Mouse (Mus musculus): Measurements from ENCODE around the gene Batf3. TPM values are rescaled to one million over a fixed set of nuclear protein-coding genes. Genes with fewer than 3 reads are reported as not detected.
A peak's percentile ranks its signal among the peaks of the same experiment; 100 is the strongest.

Gene Batf3
- polyA plus RNA-seq, 1 experiment from 2014 or later = 6.1 TPM

GRCm38 (mm10) chr1:191083230-191083629, 14.4 kb upstream of the Batf3 start:
- no peak overlapping the region for H3K9ac ChIP-seq (ENCODE audit: low read depth, low read length)
- ATAC-seq (ENCODE audit: low read depth) (no peak), DNase-seq (ENCODE audit: low spot score) (no peak)
- no peaks in the 10 kb centered on the region for H3K4me1 ChIP-seq (ENCODE audit: control insufficient read depth, insufficient read depth, low read length)
- no peak overlapping the region for H3K27ac ChIP-seq (replicated peaks; ENCODE audit: low read depth, low read length)
- no peak overlapping the region for H3K4me2 ChIP-seq (ENCODE audit: low read depth, low read length)
- H3K4me3 ChIP-seq (ENCODE audit: low read depth, low read length) = no peak overlapping the region
- no peaks in the 10 kb centered on the region for H3K9me3 ChIP-seq (ENCODE audit: control insufficient read depth, low read length)
- H3K27me3 ChIP-seq (replicated peaks; ENCODE audit: control insufficient read depth, insufficient read depth, low read length) = no peaks in the 10 kb centered on the region
- whole genome bisulfite sequencing = 94% methylated on average over 8 of the region's 8 CpGs
- peaks cover 47% of the 10 kb centered on the region for H3K36me3 ChIP-seq (ENCODE audit: control insufficient read depth, insufficient read depth, low read length)

GRCm38 (mm10) chr1:191084951-191085559, 12.6 kb upstream of the Batf3 start:
- DNase-seq (ENCODE audit: low spot score) = no peak
- Histone ChIP-seq H3K4me3 (ENCODE audit: low read depth, low read length) (no peak overlapping the region), H3K4me2 (ENCODE audit: low read depth, low read length) (no peak overlapping the region), H3K9ac (ENCODE audit: low read depth, low read length) (no peak overlapping the region), H3K36me3 (ENCODE audit: control insufficient read depth, insufficient read depth, low read length) (peaks cover 32% of the 10 kb centered on the region), H3K4me1 (ENCODE audit: control insufficient read depth, insufficient read depth, low read length) (no peaks in the 10 kb centered on the region), H3K9me3 (ENCODE audit: control insufficient read depth, low read length) (no peaks in the 10 kb centered on the region), H3K27me3 (replicated peaks; ENCODE audit: control insufficient read depth, insufficient read depth, low read length) (no peaks in the 10 kb centered on the region), H3K27ac (replicated peaks; ENCODE audit: low read depth, low read length) (no peak overlapping the region)
- 0 out of 2 replicates have a peak, but pooled peaks have one; percentile 41 for ATAC-seq (ENCODE audit: low read depth)
- 74% methylated on average over 5 of the region's 5 CpGs for WGBS

DNA sequence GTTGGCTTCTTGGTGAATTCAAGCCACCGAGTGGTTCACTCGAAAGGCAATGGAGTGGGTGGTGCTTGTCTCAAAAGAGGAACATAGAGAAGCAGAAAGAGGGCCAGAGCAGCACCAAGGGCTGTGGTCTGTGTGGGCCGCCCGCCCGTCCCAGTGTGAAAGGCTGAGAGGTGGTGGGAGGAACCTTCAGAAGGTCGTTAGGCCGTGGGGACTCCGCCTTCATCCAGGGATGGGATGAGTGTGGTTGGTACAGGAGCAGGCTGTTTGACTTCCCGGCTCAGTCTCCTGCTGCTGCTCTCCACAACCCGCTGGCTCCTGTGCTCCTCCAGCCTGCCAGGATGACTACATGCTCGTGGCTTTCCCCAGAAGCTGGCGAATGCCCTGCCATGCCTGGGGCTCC, 12.1 kb upstream of the Batf3 start:
- no peaks in the 10 kb centered on the region for H3K27me3 ChIP-seq (replicated peaks; ENCODE audit: control insufficient read depth, insufficient read depth, low read length)
- no peak overlapping the region for H3K4me3 ChIP-seq (ENCODE audit: low read depth, low read length)
- H3K9ac ChIP-seq (ENCODE audit: low read depth, low read length) = no peak overlapping the region
- DNase-seq (ENCODE audit: low spot score) (no peak), ATAC-seq (ENCODE audit: low read depth) (no peak)
- H3K27ac ChIP-seq (replicated peaks; ENCODE audit: low read depth, low read length) = no peak overlapping the region
- H3K36me3 ChIP-seq (ENCODE audit: control insufficient read depth, insufficient read depth, low read length) = peaks cover 27% of the 10 kb centered on the region
- WGBS = 83% methylated on average over 12 of the region's 12 CpGs
- H3K4me1 ChIP-seq (ENCODE audit: control insufficient read depth, insufficient read depth, low read length) = no peaks in the 10 kb centered on the region
- no peaks in the 10 kb centered on the region for H3K9me3 ChIP-seq (ENCODE audit: control insufficient read depth, low read length)
- H3K4me2 ChIP-seq (ENCODE audit: low read depth, low read length) = no peak overlapping the region

DNA sequence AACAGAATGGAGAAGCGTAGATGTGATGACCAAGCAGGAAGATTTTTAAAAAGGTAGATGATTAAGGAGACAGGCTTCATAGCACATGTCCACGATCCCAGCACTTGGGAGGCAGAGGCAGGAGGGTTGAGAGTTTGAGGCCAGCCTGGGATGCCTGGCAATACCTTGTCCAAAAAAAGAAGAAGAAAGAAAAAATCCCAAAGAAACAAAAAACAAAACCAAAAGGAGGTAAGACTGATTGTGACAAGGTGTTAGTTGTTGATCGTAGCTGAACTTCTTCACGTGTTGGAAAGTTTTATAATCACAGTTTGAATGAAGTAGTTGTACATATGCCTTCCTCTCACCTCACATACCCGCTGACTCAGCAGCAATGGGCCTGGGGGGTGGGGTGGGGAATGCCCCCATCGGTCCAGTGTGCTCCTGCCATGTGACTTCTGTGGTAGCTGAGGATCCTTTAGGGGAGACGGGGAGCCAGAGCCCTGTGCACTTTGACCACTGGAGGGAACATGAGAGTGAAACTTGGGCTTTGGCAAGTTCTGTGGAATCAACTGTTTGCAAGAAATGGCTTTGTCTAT, 11.3 kb upstream of the Batf3 start:
- ATAC-seq (ENCODE audit: low read depth) (no peak), DNase-seq (ENCODE audit: low spot score) (no peak)
- H3K9ac ChIP-seq (ENCODE audit: low read depth, low read length) = no peak overlapping the region

DNA sequence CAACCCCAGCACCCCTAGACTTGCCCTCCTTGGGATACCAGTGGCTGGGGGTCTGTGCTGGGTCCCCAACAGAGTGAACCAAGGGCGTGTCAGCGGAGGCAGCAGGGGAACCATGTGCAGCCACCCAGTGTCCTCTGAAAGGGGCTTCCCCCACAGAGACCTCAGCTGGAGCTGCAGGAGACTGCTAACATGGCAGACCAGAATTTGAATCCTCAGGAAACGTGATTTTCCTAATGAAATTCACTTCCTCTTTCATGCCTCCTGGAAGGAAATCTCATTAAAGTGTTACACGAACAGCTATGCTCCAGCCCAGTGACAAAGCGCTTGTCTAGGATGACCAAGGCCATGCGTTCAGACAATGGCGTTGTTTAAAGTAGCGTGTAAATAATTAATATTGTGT, 10.7 kb upstream of the Batf3 start:
- ATAC-seq (ENCODE audit: low read depth) = no peak
- no peak for DNase-seq (ENCODE audit: low spot score)
- Histone ChIP-seq H3K27ac (replicated peaks; ENCODE audit: low read depth, low read length) (no peak overlapping the region), H3K27me3 (replicated peaks; ENCODE audit: control insufficient read depth, insufficient read depth, low read length) (no peaks in the 10 kb centered on the region), H3K9me3 (ENCODE audit: control insufficient read depth, low read length) (no peaks in the 10 kb centered on the region), H3K9ac (ENCODE audit: low read depth, low read length) (no peak overlapping the region), H3K4me2 (ENCODE audit: low read depth, low read length) (no peak overlapping the region), H3K36me3 (ENCODE audit: control insufficient read depth, insufficient read depth, low read length) (peaks cover 15% of the 10 kb centered on the region), H3K4me3 (ENCODE audit: low read depth, low read length) (no peak overlapping the region), H3K4me1 (ENCODE audit: control insufficient read depth, insufficient read depth, low read length) (no peaks in the 10 kb centered on the region)
- WGBS = 81% methylated on average over 8 of the region's 8 CpGs

More for the DNA sequence above, 11.3 kb upstream of the Batf3 start:
- no peak overlapping the region for H3K4me2 ChIP-seq (ENCODE audit: low read depth, low read length)
- H3K36me3 ChIP-seq (ENCODE audit: control insufficient read depth, insufficient read depth, low read length) = peaks cover 20% of the 10 kb centered on the region
- no peaks in the 10 kb centered on the region for H3K4me1 ChIP-seq (ENCODE audit: control insufficient read depth, insufficient read depth, low read length)
- no peaks in the 10 kb centered on the region for H3K27me3 ChIP-seq (replicated peaks; ENCODE audit: control insufficient read depth, insufficient read depth, low read length)
- no peak overlapping the region for H3K27ac ChIP-seq (replicated peaks; ENCODE audit: low read depth, low read length)
- no peak overlapping the region for H3K4me3 ChIP-seq (ENCODE audit: low read depth, low read length)
- no peaks in the 10 kb centered on the region for H3K9me3 ChIP-seq (ENCODE audit: control insufficient read depth, low read length)
- WGBS = 85% methylated on average over 7 of the region's 7 CpGs

GRCm38 (mm10) chr1:191087955-191088354, 9.7 kb upstream of the Batf3 start:
- ATAC-seq (ENCODE audit: low read depth) (no peak), DNase-seq (ENCODE audit: low spot score) (no peak)
- Histone ChIP-seq H3K27me3 (replicated peaks; ENCODE audit: control insufficient read depth, insufficient read depth, low read length) (no peaks in the 10 kb centered on the region), H3K4me3 (ENCODE audit: low read depth, low read length) (no peak overlapping the region), H3K9me3 (ENCODE audit: control insufficient read depth, low read length) (no peaks in the 10 kb centered on the region), H3K36me3 (ENCODE audit: control insufficient read depth, insufficient read depth, low read length) (peaks cover 5% of the 10 kb centered on the region; the same call in 1 of the 2 replicates), H3K9ac (ENCODE audit: low read depth, low read length) (no peak overlapping the region), H3K4me1 (ENCODE audit: control insufficient read depth, insufficient read depth, low read length) (no peaks in the 10 kb centered on the region), H3K4me2 (ENCODE audit: low read depth, low read length) (no peak overlapping the region), H3K27ac (replicated peaks; ENCODE audit: low read depth, low read length) (no peak overlapping the region)
- WGBS = 81% methylated on average over 5 of the region's 5 CpGs

- Histone ChIP-seq H3K36me3 (ENCODE audit: control insufficient read depth, insufficient read depth, low read length) (no peaks in the 10 kb centered on the region), H3K9me3 (ENCODE audit: control insufficient read depth, low read length) (no peaks in the 10 kb centered on the region), H3K9ac (ENCODE audit: low read depth, low read length) (no peak overlapping the region), H3K4me1 (ENCODE audit: control insufficient read depth, insufficient read depth, low read length) (no peaks in the 10 kb centered on the region), H3K27me3 (replicated peaks; ENCODE audit: control insufficient read depth, insufficient read depth, low read length) (no peaks in the 10 kb centered on the region), H3K4me2 (ENCODE audit: low read depth, low read length) (no peak overlapping the region), H3K27ac (replicated peaks; ENCODE audit: low read depth, low read length) (no peak overlapping the region), H3K4me3 (ENCODE audit: low read depth, low read length) (no peak overlapping the region)
- 77% methylated on average over 6 of the region's 6 CpGs for WGBS
- ATAC-seq (ENCODE audit: low read depth) (no peak), DNase-seq (ENCODE audit: low spot score) (no peak)
These were observed 8.3 kb upstream of the Batf3 start for GRCm38 (mm10) chr1:191089355-191089754.

GRCm38 (mm10) chr1:191092050-191092449, 5.6 kb upstream of the Batf3 start:
- H3K4me2 ChIP-seq (ENCODE audit: low read depth, low read length) = no peak overlapping the region
- no peaks in the 10 kb centered on the region for H3K9me3 ChIP-seq (ENCODE audit: control insufficient read depth, low read length)
- H3K4me3 ChIP-seq (ENCODE audit: low read depth, low read length) = no peak overlapping the region
- H3K27me3 ChIP-seq (replicated peaks; ENCODE audit: control insufficient read depth, insufficient read depth, low read length) = no peaks in the 10 kb centered on the region
- H3K4me1 ChIP-seq (ENCODE audit: control insufficient read depth, insufficient read depth, low read length) = 0 out of 2 replicates have a peak, but pooled peaks cover under 1% of the 10 kb centered on the region
- 75% methylated on average over 8 of the region's 8 CpGs for WGBS
- ATAC-seq (ENCODE audit: low read depth) (no peak), DNase-seq (ENCODE audit: low spot score) (no peak)
- no peak overlapping the region for H3K27ac ChIP-seq (replicated peaks; ENCODE audit: low read depth, low read length)
- H3K36me3 ChIP-seq (ENCODE audit: control insufficient read depth, insufficient read depth, low read length) = no peaks in the 10 kb centered on the region
- H3K9ac ChIP-seq (ENCODE audit: low read depth, low read length) = no peak overlapping the region

DNA sequence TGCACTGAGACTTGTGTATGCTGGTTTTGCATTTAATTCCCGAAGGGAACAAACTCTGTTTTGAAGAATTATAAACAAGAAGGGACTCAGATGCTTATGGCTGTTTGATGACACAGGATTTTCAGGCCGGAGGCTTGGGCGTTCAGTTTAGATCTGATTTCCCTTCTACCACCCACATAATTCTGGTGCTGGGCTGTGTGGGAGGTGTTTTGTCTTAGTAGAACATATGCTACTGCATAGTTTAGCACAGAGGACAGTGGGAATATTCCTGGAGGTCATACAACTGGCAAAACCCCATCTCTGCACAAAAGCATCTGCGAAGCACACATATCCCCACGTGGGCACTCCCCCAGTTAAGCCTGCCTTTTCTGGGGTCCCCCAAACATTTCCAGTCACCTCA, 4.1 kb upstream of the Batf3 start:
- Histone ChIP-seq H3K9me3 (ENCODE audit: control insufficient read depth, low read length) (no peaks in the 10 kb centered on the region), H3K27ac (replicated peaks; ENCODE audit: low read depth, low read length) (no peak overlapping the region), H3K4me3 (ENCODE audit: low read depth, low read length) (no peak overlapping the region), H3K27me3 (replicated peaks; ENCODE audit: control insufficient read depth, insufficient read depth, low read length) (0 out of 2 replicates have a peak, but pooled peaks cover under 1% of the 10 kb centered on the region), H3K4me1 (ENCODE audit: control insufficient read depth, insufficient read depth, low read length) (peaks cover 7% of the 10 kb centered on the region; the same call in 1 of the 2 replicates), H3K4me2 (ENCODE audit: low read depth, low read length) (no peak overlapping the region), H3K9ac (ENCODE audit: low read depth, low read length) (no peak overlapping the region), H3K36me3 (ENCODE audit: control insufficient read depth, insufficient read depth, low read length) (no peaks in the 10 kb centered on the region)
- 68% methylated on average over 5 of the region's 5 CpGs for WGBS
- no peak for ATAC-seq (ENCODE audit: low read depth)
- DNase-seq (ENCODE audit: low spot score) = no peak
